Mouse (Mus musculus): ENCODE data around the gene Tgfbr1.

DNA sequence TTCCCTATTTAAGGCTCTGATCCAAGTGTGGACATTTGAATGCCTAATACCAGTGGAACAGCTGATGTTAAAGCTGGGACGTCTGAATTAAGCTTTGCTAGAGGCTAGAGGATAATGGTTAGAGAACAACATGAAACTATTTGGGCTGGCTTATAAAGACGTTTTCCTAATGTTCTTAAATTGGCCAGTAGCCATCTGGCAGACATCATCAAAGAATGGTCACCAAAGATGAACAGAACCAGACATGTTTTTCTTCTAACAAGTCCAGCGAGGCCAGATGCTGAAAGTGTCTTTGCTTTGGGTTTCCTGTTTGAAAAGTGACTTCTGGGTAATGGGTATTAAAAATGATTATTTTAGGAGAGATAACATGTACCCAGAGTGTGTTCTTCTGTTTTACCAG, 10.1 kb downstream of the Tgfbr1 start:
- TF ChIP-seq CTCF (IDR thresholded peaks at IDR 0.05; ENCODE audit: borderline replicate concordance, insufficient read depth, low read depth, low read length), result no peak
- no peak for TF ChIP-seq POLR2A (IDR thresholded peaks at IDR 0.05; ENCODE audit: borderline replicate concordance, insufficient read depth, low read length)

Data from cerebellum, adult 2 months (tissue).